Mouse (Mus musculus) left cerebral cortex, postnatal 25 days (tissue): ENCODE results near the gene Ptprcap. TPM values are rescaled to one million over a fixed set of nuclear protein-coding genes. Genes with fewer than 3 reads are reported as not detected.

Experiments
- DNase-seq, 2 experiments: peaks; one replicate each; pipeline ENCODE4 v3.0.0; 2022; ENCODE audit warnings: low spot score in 2 of 2, mixed read lengths in 1 of 2
- intact Hi-C: fragments of 180-260 bp; cut with DNase I; formaldehyde crosslinking; loops from one replicate; pipeline ENCODE4 v1.15.1; 2025
- total RNA-seq, 2 experiments: library from RNA; stranded (reverse); gene quantifications; 2 replicates each; pipeline ENCODE4 v1.2.3; 2021

The Ptprcap gene
- total RNA-seq, 2 experiments from 2014 or later, result 1.1 to 2.0 TPM

GRCm38 (mm10) chr19:4144550-4145498 is 8.6 kb upstream of the Ptprcap start:
- intact Hi-C loops, result no loop called here
- DNase-seq, result no peak

DNA sequence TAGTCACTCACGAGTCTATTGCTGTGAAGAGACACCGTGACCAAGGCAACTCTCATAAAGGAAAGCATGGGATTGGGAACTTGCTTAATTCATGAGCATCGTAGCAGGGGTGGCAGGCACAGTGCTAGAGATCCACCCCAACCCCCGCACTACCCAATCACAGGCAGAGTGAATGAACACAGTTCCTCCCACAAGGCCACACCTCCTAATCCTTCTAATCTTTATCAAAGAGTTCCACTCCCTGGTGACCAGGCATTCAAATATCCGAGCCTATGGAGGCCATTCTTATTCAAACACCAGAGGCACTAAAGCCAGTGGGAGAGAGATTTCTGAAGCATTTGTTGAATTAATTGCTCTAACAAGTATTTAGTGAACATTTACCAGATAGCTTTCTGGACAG is 7.5 kb upstream of the Ptprcap start:
- no peak for DNase-seq
- intact Hi-C loops, result loop anchor here (2.0 kb wide), 1 partner anchor 15 kb away; no protein-coding TSS in a partner anchor

DNA sequence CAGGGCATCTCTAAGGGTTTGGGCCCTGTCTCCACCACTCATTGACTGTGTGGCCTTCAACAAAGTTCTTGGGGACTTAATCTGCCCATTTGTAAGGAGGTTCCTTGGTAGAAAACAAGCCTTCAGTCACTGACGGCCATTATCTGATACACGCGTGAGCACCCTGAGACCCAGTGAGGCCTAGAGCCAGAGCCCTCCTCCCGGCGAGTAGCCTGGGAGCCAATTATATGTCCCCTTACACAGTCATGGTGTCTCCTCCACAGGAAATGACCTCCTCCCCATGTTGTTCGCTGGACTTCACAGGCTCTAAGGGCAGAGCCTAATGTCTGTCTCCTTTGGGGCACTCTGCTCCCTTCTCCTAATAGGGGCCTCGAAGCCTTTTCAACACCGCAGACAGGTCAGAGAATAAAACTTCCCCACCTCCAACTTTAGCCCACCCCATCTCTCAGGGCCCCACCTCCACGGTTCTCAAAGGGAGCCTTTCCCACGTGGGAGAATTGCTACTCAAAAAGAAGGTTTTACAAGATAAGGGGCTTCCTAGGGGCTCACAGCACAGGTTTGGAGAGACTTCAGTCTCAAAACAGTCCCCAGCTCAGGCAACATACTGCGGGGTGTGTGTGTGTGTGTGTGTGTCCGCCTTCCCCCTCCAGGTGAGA is 6.9 kb upstream of the Ptprcap start:
- intact Hi-C loops, result loop anchor here (2.0 kb wide), 1 partner anchor 16 kb away; no protein-coding TSS in a partner anchor
- no peak for DNase-seq

- no peak for DNase-seq
- intact Hi-C loops, result loop anchor here (2.0 kb wide), 1 partner anchor 16 kb away; no protein-coding TSS in a partner anchor
Measured at GRCm38 (mm10) chr19:4147022-4147405, 6.4 kb upstream of the Ptprcap start.

GRCm38 (mm10) chr19:4147782-4148490 is 5.5 kb upstream of the Ptprcap start:
- intact Hi-C loops, result loop anchor here (2.0 kb wide), 1 partner anchor 17 kb away; no protein-coding TSS in a partner anchor
- no peak for DNase-seq

- intact Hi-C loops, result no loop called here
- DNase-seq, result peak; percentile 92 to 96
Measured at GRCm38 (mm10) chr19:4148491-4148806, 5.0 kb upstream of the Ptprcap start, which contains the start of gene Coro1b. TSS of gene Coro1b (plus strand) at chr19:4148619.

- intact Hi-C loops, result no loop called here
- DNase-seq, result no peak
Measured at GRCm38 (mm10) chr19:4148819-4149218, 4.6 kb upstream of the Ptprcap start.

GRCm38 (mm10) chr19:4149283-4149682 is 4.1 kb upstream of the Ptprcap start:
- intact Hi-C loops, result no loop called here

DNA sequence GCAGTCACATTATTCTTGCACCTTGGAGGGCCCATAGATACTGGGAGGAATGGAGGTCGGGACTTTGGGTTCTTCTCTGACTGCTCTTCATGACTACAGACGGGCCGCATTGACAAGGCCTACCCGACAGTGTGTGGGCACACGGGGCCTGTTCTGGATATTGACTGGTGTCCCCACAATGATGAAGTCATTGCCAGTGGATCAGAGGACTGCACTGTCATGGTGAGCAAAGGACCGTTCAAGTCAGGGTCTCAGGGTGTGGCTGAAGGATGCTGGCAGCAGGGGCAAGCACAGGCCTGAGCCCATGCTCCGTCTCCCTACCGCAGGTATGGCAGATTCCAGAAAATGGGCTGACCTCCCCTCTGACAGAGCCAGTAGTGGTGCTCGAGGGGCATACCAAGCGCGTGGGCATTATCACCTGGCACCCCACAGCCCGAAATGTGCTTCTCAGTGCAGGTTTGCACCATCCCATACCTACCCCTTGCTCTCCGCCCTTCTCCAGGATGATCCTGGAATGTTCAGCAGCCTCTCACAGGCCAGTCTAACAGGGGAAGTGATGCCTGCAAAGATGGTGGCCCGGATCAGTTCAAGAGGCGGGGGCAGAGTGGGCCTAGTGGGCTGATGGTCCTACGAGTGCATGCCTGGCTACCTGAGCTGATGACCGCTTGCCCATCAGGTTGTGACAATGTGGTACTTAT is 3.5 kb upstream of the Ptprcap start:
- DNase-seq, result no peak
- intact Hi-C loops, result no loop called here

More at GRCm38 (mm10) chr19:4149283-4149682, 4.1 kb upstream of the Ptprcap start:
- DNase-seq, result no peak

GRCm38 (mm10) chr19:4150567-4151487 is 2.6 kb upstream of the Ptprcap start:
- intact Hi-C loops, result no loop called here
- no peak for DNase-seq

- no peak for DNase-seq
- intact Hi-C loops, result no loop called here
Measured at GRCm38 (mm10) chr19:4151488-4151860, 1.9 kb upstream of the Ptprcap start.

- intact Hi-C loops, result no loop called here
- DNase-seq, result no peak
Measured at GRCm38 (mm10) chr19:4151898-4152297, 1.5 kb upstream of the Ptprcap start.

GRCm38 (mm10) chr19:4152445-4153231 is 766 bp upstream of the Ptprcap start:
- intact Hi-C loops, result no loop called here
- no peak for DNase-seq

- intact Hi-C loops, result no loop called here
- no peak for DNase-seq
Measured at GRCm38 (mm10) chr19:4154437-4155222, 1.2 kb downstream of the Ptprcap start.

DNA sequence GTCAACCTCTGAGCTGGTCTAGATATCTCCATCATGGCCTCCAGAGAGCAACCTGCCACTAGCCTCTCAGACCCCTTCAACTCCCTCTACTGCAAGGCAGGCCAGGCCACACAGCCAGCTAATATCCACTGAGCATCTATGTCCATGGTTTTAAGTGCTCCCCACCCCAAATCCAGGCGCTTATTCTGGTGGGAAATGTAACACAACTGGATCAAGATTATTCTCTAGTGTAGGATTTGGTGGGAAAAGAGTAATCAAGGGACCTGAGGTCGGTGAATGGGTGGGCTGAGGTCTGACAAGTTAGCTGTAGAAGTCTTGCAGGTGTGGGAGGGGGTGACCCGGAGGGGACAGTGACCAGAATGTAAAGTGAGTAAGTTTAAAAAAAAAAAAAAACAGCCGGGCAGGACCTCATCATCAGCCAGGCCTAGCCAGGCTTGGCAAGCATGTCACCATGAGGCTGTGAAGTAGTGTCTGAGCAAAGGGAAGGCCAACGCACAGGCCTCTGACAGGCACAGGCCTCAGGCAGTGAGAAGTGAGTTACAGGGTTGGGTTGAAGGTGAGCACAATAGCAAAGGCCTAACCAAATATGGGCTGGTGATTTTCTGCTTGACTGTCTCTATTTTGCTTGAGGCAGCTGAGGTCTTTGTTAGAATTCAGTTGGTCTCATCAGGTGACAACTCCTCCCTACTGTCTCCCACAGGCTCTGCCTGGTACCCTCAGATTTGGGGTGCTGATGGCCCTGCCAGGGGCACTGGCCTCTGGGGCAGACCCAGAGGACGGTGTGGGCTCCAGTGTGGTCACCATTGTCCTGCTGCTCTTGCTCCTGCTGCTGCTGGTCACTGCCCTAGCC is 2.0 kb downstream of the Ptprcap start:
- no peak for DNase-seq
- intact Hi-C loops, result no loop called here

GRCm38 (mm10) chr19:4156073-4156579 is 2.7 kb downstream of the Ptprcap start:
- intact Hi-C loops, result no loop called here
- DNase-seq, result no peak
